Comparison of ENCODE assay signal across 9 mouse cellular contexts in genomic region chr6:136856071-136856636, GRCm38 (mm10). TPM values are rescaled to one million over a fixed set of nuclear protein-coding genes. Genes with fewer than 3 reads are reported as not detected.
DNase-seq lines count a peak whose midpoint lies in the region; ATAC-seq and TF ChIP-seq lines count a peak whose summit lies in the region.
"Had no signal": no experiment of that assay in that cellular context is flagged by ENCODE, and none has a peak within 500 bp of the region (broad histone marks: within the 10 kb centered on the region; RNA-seq: fewer than 3 reads in every experiment).

No protein-coding gene starts in this region.

- no peaks in the 10 kb centered on the region for H3K9me3 ChIP-seq in megakaryocyte, embryonic 14.5 days
- H3K9me3 ChIP-seq in embryonic facial prominence, embryonic 13.5 days = no peaks in the 10 kb centered on the region
- no peaks in the 10 kb centered on the region for H3K9me3 ChIP-seq in limb, embryonic 13.5 days

- intact Hi-C loops in gastrocnemius, postnatal 36 days (cut with DNase I) = no loop called here

- H3K4me1 ChIP-seq in megakaryocyte, embryonic 14.5 days = peaks cover 53% of the 10 kb centered on the region
- peaks cover 30% of the 10 kb centered on the region for H3K4me1 ChIP-seq in embryonic facial prominence, embryonic 13.5 days
- peaks cover 43% of the 10 kb centered on the region for H3K4me1 ChIP-seq in limb, embryonic 13.5 days
- H3K4me1 ChIP-seq in thymus, adult 2 months (replicated peaks; ENCODE audit: control insufficient read depth, insufficient read depth, low read length) = peaks cover 46% of the 10 kb centered on the region

- peak; percentile 64 for DNase-seq in thymus, adult 2 months
- DNase-seq in layer of hippocampus, postnatal 14 days (ENCODE audit: low spot score in 2 of 2) = no peak
- no peak for DNase-seq in gastrocnemius, postnatal 36 days
- DNase-seq in adipocyte (ENCODE audit: low spot score) = no peak

- H3K4me2 ChIP-seq in embryonic facial prominence, embryonic 13.5 days = peak overlapping the region; percentile 42
- peak overlapping the region; percentile 27 for H3K4me2 ChIP-seq in limb, embryonic 13.5 days (replicated peaks)

- H3K27ac ChIP-seq in embryonic facial prominence, embryonic 13.5 days = peak overlapping the region; percentile 81
- peak overlapping the region; percentile 79 for H3K27ac ChIP-seq in limb, embryonic 13.5 days
- peak overlapping the region; percentile 100 for H3K27ac ChIP-seq in thymus, adult 2 months (ENCODE audit: control insufficient read depth, insufficient read depth, low read length)
- H3K27ac ChIP-seq: macrophage had no signal

- WGBS in embryonic facial prominence, embryonic 13.5 days = 48% methylated on average over 14 of the region's 14 CpGs
- WGBS in limb, embryonic 13.5 days = 42% methylated on average over 14 of the region's 14 CpGs
- 3% methylated on average over 14 of the region's 14 CpGs for WGBS in thymus, adult 2 months

- peak overlapping the region; percentile 84 for H3K4me3 ChIP-seq in megakaryocyte, embryonic 14.5 days (replicated peaks)
- H3K4me3 ChIP-seq in embryonic facial prominence, embryonic 13.5 days = peak overlapping the region; percentile 4; the same call in 1 of the 2 replicates
- peak overlapping the region; percentile 0; the same call in 1 of the 2 replicates for H3K4me3 ChIP-seq in limb, embryonic 13.5 days
- peak overlapping the region; percentile 44 for H3K4me3 ChIP-seq in thymus, adult 2 months (ENCODE audit: control insufficient read depth, insufficient read depth, low read length)

- no peak for ATAC-seq in megakaryocyte, adult 5-6 weeks (ENCODE audit: poor library complexity, severe bottlenecking)
- peak; percentile 65; the same call in 1 of the 2 replicates for ATAC-seq in embryonic facial prominence, embryonic 13.5 days (ENCODE audit: insufficient number of reproducible peaks, insufficient read depth, low FRiP score, low TSS enrichment, low read depth)
- ATAC-seq in limb, embryonic 13.5 days (ENCODE audit: low FRiP score, low read depth) = peak; percentile 29; the same call in 1 of the 2 replicates

- TF ChIP-seq POLR2A in thymus, adult 2 months (IDR thresholded peaks at IDR 0.05; ENCODE audit: control insufficient read depth, extremely low read depth, insufficient read depth, low read length, poor library complexity) = no peak

- no peaks in the 10 kb centered on the region for H3K36me3 ChIP-seq in megakaryocyte, embryonic 14.5 days (replicated peaks; ENCODE audit: low read length)
- H3K36me3 ChIP-seq in embryonic facial prominence, embryonic 13.5 days = no peaks in the 10 kb centered on the region
- H3K36me3 ChIP-seq in limb, embryonic 13.5 days = no peaks in the 10 kb centered on the region
- H3K36me3 ChIP-seq in thymus, adult 2 months (ENCODE audit: control insufficient read depth, insufficient read depth, low read length) = no peaks in the 10 kb centered on the region

- 0 out of 2 replicates have a peak overlapping the region, but pooled peaks have one; percentile 37 for H3K9ac ChIP-seq in embryonic facial prominence, embryonic 13.5 days
- H3K9ac ChIP-seq in limb, embryonic 13.5 days = no peak overlapping the region

- H3K27me3 ChIP-seq in megakaryocyte, embryonic 14.5 days (replicated peaks) = peaks cover 6% of the 10 kb centered on the region
- H3K27me3 ChIP-seq in embryonic facial prominence, embryonic 13.5 days = no peaks in the 10 kb centered on the region
- no peaks in the 10 kb centered on the region for H3K27me3 ChIP-seq in limb, embryonic 13.5 days
- H3K27me3 ChIP-seq in thymus, adult 2 months (ENCODE audit: control insufficient read depth, insufficient read depth, low read length) = no peaks in the 10 kb centered on the region

- no peak for TF ChIP-seq CTCF in thymus, adult 2 months (IDR thresholded peaks at IDR 0.05; ENCODE audit: borderline replicate concordance, control insufficient read depth, extremely low read depth, insufficient read depth, low read length, poor library complexity)

RNA-seq across cellular contexts. Expression of gene Art4, which starts 1.4 kb away (rescaled TPM):
- 0.32 TPM in 1 of 2 replicates, not detected in the other for polyA plus RNA-seq in megakaryocyte, embryonic 14.5 days (2012; ENCODE audit: insufficient read depth, low replicate concordance)
- 0.31 TPM in 1 of 2 replicates, not detected in the other for total RNA-seq in megakaryocyte, adult 5-6 weeks (2015)
- total RNA-seq in megakaryocyte, adult 5-6 weeks (2017) = 0.18 and 0.94 TPM in 2 replicates
- polyA plus RNA-seq in embryonic facial prominence, embryonic 13.5 days (2015; fragmentation: Nextera tagmentation; extraction: Ambion mirVana) = 2.8 and 3.1 TPM in 2 replicates
- polyA plus RNA-seq in limb, embryonic 13.5 days (2015; fragmentation: Nextera tagmentation; extraction: Ambion mirVana) = 2.3 and 3.1 TPM in 2 replicates
- polyA plus RNA-seq in thymus, adult 2 months (2012; rRNA removed) = 12.8 and 13.3 TPM in 2 replicates
- not detected for total RNA-seq in layer of hippocampus, postnatal 14 days (2021)
- under 1 TPM in 1 of 2 experiments, not detected in 1; 0.13 TPM for total RNA-seq in gastrocnemius, postnatal 36 days (2021)
- polyA plus RNA-seq: macrophage had no signal

RNA-seq across cellular contexts. Expression of gene Mgp, which starts 19.5 kb away (rescaled TPM):
- polyA plus RNA-seq in megakaryocyte, embryonic 14.5 days (2012; ENCODE audit: insufficient read depth, low replicate concordance) = not detected in 2 replicates
- 0.42 and 1.5 TPM in 2 replicates for total RNA-seq in megakaryocyte, adult 5-6 weeks (2015)
- not detected in 2 replicates for total RNA-seq in megakaryocyte, adult 5-6 weeks (2017)
- 101 and 192 TPM in 2 replicates for polyA plus RNA-seq in embryonic facial prominence, embryonic 13.5 days (2015; fragmentation: Nextera tagmentation; extraction: Ambion mirVana)
- polyA plus RNA-seq in limb, embryonic 13.5 days (2015; fragmentation: Nextera tagmentation; extraction: Ambion mirVana) = 180 and 183 TPM in 2 replicates
- polyA plus RNA-seq in thymus, adult 2 months (2012; rRNA removed) = 173 and 274 TPM in 2 replicates
- 10 to 100 TPM; 23.2 to 39.5 TPM for total RNA-seq in layer of hippocampus, postnatal 14 days (2021)
- total RNA-seq in gastrocnemius, postnatal 36 days (2021) = 10 to 100 TPM; 72.6 to 84.1 TPM
- polyA plus RNA-seq: macrophage had no signal

RNA-seq across cellular contexts. Expression of gene Smco3, which starts 20.9 kb away (rescaled TPM):
- polyA plus RNA-seq in megakaryocyte, embryonic 14.5 days (2012; ENCODE audit: insufficient read depth, low replicate concordance) = not detected in 2 replicates
- total RNA-seq in megakaryocyte, adult 5-6 weeks (2015) = 0.21 and 0.51 TPM in 2 replicates
- 0.26 and 0.49 TPM in 2 replicates for total RNA-seq in megakaryocyte, adult 5-6 weeks (2017)
- polyA plus RNA-seq in embryonic facial prominence, embryonic 13.5 days (2015; fragmentation: Nextera tagmentation; extraction: Ambion mirVana) = 0.98 and 2.6 TPM in 2 replicates
- 1.2 and 1.7 TPM in 2 replicates for polyA plus RNA-seq in limb, embryonic 13.5 days (2015; fragmentation: Nextera tagmentation; extraction: Ambion mirVana)
- polyA plus RNA-seq in thymus, adult 2 months (2012; rRNA removed) = 0.13 and 0.24 TPM in 2 replicates
- 1 to 10 TPM; 4.0 to 4.8 TPM for total RNA-seq in layer of hippocampus, postnatal 14 days (2021)
- total RNA-seq in gastrocnemius, postnatal 36 days (2021) = under 1 TPM; 0.15 to 0.69 TPM

RNA-seq across cellular contexts. Expression of gene Wbp11, which starts 28.1 kb away (rescaled TPM):
- polyA plus RNA-seq in megakaryocyte, embryonic 14.5 days (2012; ENCODE audit: insufficient read depth, low replicate concordance) = 145 and 321 TPM in 2 replicates
- 70.9 and 71.0 TPM in 2 replicates for total RNA-seq in megakaryocyte, adult 5-6 weeks (2015)
- total RNA-seq in megakaryocyte, adult 5-6 weeks (2017) = 35.1 and 42.6 TPM in 2 replicates
- polyA plus RNA-seq in embryonic facial prominence, embryonic 13.5 days (2015; fragmentation: Nextera tagmentation; extraction: Ambion mirVana) = 110 and 112 TPM in 2 replicates
- 110 and 114 TPM in 2 replicates for polyA plus RNA-seq in limb, embryonic 13.5 days (2015; fragmentation: Nextera tagmentation; extraction: Ambion mirVana)
- polyA plus RNA-seq in thymus, adult 2 months (2012; rRNA removed) = 72.3 and 91.3 TPM in 2 replicates
- total RNA-seq in layer of hippocampus, postnatal 14 days (2021) = 100 to 1,000 TPM; 123 to 133 TPM
- total RNA-seq in gastrocnemius, postnatal 36 days (2021) = 10 to 100 TPM; 43.3 to 45.5 TPM

RNA-seq across cellular contexts. Expression of gene BC049715, which starts 28.7 kb away (rescaled TPM):
- 1.5 and 5.6 TPM in 2 replicates for polyA plus RNA-seq in megakaryocyte, embryonic 14.5 days (2012; ENCODE audit: insufficient read depth, low replicate concordance)
- total RNA-seq in megakaryocyte, adult 5-6 weeks (2015) = 0.45 and 1.0 TPM in 2 replicates
- 1.1 and 1.3 TPM in 2 replicates for total RNA-seq in megakaryocyte, adult 5-6 weeks (2017)
- 2.2 and 4.3 TPM in 2 replicates for polyA plus RNA-seq in embryonic facial prominence, embryonic 13.5 days (2015; fragmentation: Nextera tagmentation; extraction: Ambion mirVana)
- polyA plus RNA-seq in limb, embryonic 13.5 days (2015; fragmentation: Nextera tagmentation; extraction: Ambion mirVana) = 1.8 and 2.2 TPM in 2 replicates
- 0.86 and 2.3 TPM in 2 replicates for polyA plus RNA-seq in thymus, adult 2 months (2012; rRNA removed)
- total RNA-seq in layer of hippocampus, postnatal 14 days (2021) = 1 to 10 TPM; 2.2 to 4.6 TPM
- under 1 TPM; 0.07 to 0.20 TPM for total RNA-seq in gastrocnemius, postnatal 36 days (2021)

Comparison
In these comparisons a context has a peak if more than half of its experiments do, and no peak if none do; other contexts are left out.
1. H3K4me3 ChIP-seq: peak in every context shown above with its lines; median percentile 84 in megakaryocyte, embryonic 14.5 days; 44 in thymus, adult 2 months; 4 in embryonic facial prominence, embryonic 13.5 days; 0 in limb, embryonic 13.5 days.
2. RNA of gene Mgp, which starts 19.5 kb away (polyA plus RNA-seq): 173 to 274 TPM in thymus, adult 2 months, 180 to 183 TPM in limb, embryonic 13.5 days and 101 to 192 TPM in embryonic facial prominence, embryonic 13.5 days; not detected in megakaryocyte, embryonic 14.5 days; every median in the first group is over 100 times any median in the second.
3. Peak in every context shown above with its lines, with median percentiles within 50 percentile points of each other: H3K27ac ChIP-seq.